Mouse (Mus musculus): ENCODE results near the gene Klf3.

Klf3 gene

DNA sequence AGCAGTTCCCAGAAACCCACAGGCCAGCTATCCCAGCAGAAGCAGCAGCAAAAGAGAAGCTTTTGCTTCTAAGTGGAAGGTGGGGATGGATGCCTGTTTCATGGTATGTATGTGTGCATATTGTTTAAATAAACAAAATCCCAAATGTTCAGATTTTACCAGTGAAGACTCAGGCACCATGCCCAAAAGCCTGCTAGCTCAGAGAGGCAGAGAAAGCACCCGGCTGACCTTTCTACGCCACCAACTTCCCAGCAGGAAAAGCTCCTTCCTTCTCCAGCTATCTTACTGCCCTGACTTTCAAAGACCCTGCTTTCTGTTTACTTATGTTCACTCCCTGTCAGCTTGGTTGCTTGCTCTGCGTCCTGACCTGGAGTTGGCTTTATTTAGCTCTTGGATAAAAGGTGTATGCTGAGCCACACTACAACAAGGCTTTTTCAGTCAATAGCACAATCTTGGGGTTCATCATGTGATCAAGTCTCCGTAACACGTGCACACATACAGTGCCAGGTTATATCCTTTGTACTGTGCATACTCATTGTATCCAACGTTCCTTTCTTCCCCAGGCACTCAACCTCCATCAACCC, 35.9 kb downstream of the Klf3 start:
- DNase-seq = peak; percentile 46

DNA sequence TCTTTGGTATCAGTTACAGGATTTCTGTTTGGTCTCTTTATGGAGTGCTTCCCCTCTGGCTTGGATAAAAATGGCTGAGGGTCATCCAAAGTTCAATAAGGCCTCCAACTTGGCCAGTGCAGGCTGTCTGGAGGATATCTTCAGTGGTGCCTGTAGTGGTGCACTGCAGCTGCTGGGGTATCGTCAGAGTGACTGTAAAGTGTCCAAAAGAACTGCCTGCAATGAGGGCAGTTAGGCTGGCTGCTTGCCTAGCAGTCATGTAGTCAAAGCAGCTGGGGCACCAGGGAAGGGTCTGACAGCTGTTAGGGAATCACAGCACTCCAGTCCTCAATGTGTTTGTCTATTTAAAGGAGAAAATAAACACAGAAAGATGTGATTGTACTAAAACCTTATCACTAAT, 36.9 kb downstream of the Klf3 start:
- peak; percentile 57 for DNase-seq

DNA sequence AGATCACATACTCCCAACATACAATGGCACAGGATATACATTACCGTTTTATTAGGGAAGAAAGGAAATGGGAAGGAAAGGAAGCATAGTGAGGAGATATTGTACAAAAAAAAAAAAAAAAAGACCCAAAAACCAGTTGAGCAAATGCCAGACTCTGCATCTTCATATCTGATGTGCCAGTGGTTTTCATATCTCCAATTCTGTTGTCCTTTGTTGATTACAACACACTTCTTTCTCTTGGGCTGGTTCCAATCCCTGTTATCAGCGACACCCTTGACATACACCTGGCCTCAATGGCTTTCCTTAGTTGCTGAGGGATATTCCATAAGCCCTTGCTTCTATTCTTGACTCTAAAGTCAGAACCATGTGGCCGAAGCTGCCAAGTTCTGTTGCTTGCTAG, 41.4 kb downstream of the Klf3 start:
- no peak for DNase-seq

DNA sequence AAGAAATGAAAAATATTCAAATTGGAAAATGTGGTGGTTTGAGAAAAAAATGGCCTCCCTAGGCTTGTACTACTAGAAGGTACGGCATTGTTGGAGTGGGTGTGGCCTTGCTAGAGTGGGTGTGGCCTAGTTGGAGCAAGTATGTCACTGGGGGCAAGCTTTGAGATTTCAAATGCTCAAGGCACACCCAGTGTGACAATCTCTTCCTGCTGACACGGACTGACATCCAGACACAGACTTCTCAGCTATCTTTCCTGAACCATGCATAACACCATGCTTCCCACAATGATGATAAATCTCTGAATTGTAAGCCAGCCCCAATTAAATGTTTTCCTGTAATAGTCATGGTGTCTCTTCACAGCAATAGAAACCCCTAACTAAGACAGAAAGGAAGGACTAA, 44.1 kb downstream of the Klf3 start:
- DNase-seq = no peak

DNA sequence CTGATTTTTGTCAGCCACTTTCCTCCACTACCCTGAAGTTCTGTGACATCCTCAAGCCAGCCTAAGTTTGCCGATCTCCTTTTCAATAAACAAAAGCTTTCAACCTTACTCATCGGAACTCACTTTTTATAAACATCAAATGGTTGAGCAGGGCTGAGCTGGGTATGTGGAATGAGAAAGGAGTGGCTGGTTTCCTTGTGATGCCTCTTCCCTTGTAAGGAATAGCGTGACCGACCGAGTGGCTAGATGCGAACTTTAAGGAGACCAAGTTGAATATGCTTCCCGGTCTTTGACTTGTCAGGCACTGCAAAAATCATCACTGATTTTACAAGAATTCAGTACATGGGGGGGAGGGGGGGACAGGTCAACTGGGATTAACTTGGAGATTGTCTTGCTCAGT, 46.7 kb downstream of the Klf3 start:
- DNase-seq = no peak

DNA sequence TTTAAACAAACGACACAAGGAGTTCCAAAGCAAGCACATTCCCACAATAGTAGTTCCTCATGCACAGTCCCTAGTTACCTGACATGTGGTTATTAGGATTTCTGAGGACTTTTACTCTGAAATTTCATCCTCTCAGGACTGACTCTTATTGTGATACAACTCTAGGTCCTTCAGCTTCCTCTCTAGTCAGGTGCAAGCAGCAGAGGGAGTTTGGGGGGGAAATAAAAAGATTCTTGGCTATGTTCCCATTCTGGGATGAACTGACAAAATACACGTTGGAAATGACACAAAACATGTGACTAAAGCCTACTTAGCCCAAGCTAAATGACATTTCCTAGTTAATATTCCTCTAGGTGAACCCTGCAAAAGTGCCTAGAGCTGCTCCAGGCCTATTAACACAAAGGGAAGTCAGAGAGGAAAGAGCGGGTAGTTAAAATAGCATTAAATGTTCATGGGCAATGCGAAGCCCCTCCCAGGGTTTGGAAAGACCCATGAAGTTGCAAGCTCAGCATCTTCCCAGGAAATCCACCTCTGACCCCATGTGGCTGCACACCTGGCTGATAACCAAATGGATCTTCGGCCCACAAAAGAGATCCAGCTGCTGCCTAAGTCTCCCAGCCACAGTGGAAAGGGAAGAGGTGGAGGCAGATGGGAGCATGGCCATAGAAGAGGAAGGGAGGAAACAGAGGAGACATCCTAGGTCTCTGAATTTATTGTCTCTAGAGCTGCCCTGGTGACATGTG, 49.6 kb downstream of the Klf3 start:
- peak; percentile 56 for DNase-seq

DNA sequence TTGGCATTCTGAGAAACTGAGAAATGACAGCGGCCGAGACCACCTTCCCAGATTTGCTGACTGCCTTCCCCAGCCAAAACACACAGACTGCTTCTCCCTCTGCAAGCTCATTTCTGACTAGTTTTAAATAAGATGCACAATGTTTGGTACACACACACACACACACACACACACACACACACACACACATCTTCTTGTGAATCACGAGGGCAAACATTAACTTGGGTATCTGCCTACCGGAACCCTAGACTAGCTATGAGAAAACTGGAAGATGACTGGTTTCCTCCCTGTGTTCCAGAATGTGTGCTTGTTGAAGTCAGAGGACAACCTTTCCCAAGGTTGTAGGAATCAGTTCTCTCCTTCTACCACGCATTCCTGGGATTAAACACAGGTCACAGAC, 50.2 kb downstream of the Klf3 start:
- DNase-seq = no peak

DNA sequence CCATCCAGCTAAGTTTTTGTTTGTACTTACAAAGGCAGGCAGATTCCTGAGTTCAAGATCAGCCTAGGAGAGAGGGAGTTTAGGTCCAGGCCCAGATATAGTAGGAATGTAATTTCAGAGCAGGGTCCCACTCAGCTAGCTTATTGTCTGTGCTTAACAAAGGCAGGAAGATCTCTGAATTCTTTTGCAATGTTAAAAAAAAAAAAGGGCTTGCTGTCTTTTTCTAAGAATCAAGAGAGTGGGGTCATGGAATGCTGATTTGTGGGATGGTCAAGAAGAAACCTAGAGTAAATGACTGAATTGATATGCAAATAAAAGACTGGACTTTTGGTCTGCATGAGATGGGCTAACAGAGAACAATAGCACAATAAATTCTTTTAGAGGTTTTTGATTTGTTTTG, 52.0 kb downstream of the Klf3 start:
- DNase-seq = no peak

DNA sequence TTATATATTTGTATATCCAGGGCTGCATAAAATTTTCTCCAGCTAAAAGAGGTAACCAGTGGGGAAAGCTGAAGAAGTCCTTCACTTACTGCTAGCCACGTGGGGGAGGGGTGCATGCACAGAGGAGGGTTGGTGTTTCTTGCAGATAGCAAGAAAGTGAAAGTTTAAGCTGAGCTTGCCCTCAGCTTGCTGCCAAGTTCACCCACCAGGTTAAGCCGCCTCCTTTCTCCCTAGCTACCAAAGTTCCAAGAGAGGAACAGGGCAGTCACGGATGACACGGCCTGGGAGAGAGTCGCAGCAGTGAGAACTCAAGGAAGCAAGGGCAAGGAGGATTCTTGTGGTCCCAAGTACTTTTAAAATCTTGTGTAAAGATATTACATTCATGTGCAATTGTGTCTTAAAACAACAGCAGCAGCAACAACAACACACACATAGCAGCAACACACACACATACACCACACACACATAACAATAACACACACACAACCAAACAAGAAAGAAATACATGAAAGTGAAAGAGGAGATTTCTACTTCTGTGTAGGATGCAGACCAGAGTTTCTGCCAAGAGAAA, 57.8 kb downstream of the Klf3 start:
- DNase-seq = peak; percentile 79

DNA sequence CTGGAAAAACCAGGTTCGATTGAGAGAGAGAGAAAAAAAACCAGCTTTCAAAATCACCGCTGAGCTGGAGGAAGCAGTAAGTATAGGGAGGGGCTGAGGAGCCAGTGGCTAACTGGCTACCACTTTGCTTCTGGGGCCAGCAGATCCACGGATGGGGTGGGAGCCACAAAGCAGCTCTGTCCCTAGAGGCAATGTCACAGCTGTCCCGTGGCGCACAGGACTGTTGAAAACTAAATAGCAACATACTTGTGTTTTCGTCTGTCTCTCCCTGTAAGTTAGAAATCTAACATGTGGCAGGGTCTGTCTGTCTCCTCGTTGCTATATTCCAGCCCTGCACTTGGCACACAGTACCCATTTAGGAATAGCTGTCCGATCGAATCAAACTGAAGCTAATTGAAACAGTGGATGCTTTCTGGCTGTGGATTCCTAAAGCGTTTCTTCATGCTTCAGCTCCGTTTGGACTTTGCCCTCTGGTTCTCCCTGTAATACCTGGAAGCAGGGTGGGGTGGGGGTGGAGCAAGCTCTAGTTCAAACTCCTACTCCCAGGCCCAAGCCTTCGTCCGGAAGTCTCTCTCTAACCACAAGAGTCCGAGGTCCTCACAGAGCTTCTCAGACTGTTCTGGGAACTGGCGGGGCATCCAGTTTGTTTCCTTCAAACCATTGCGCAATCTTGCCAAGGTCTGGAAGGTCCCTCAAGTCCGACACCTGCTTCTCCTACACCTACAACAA, 58.4 kb downstream of the Klf3 start:
- DNase-seq = peak; percentile 87

DNA sequence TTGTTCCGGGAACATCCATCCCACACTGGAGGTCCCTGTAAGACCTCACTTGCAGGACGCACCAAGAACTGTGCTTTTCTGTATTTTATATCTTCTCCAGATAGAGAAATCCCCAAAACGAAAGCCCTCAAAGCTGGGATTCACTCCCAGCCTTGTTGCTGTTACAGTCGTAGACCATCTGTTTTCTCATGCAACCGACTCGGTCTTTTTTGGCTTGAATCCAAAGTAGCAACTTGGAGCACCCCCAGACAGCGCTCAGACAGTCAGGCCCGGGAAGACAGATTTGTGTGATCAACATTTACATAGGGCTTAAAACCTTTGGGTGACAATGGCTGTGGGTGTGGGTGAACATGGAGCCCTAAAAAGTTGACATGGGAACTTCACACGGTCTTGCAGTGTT, 59.1 kb downstream of the Klf3 start:
- DNase-seq = peak; percentile 52

DNA sequence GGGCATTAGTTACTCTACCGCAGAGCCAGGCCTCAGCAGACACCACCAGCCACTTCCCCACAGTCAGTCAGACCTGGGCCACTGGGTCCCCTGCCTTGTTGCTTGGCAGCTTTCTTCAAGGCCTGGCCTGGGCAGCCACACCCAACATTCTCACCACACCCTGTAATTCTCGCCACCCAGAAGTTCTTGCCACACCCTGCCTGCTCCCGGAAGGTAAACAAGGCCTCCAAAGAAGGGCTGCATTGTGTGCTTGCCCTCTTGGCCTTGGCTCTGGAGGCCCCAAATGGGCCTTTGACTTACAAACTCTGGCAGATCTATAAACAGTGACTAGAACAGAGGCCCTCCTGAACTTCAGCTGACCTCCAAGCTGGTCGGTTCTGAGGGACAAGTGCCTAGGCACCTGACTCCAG, 61.5 kb downstream of the Klf3 start:
- DNase-seq = no peak

DNA sequence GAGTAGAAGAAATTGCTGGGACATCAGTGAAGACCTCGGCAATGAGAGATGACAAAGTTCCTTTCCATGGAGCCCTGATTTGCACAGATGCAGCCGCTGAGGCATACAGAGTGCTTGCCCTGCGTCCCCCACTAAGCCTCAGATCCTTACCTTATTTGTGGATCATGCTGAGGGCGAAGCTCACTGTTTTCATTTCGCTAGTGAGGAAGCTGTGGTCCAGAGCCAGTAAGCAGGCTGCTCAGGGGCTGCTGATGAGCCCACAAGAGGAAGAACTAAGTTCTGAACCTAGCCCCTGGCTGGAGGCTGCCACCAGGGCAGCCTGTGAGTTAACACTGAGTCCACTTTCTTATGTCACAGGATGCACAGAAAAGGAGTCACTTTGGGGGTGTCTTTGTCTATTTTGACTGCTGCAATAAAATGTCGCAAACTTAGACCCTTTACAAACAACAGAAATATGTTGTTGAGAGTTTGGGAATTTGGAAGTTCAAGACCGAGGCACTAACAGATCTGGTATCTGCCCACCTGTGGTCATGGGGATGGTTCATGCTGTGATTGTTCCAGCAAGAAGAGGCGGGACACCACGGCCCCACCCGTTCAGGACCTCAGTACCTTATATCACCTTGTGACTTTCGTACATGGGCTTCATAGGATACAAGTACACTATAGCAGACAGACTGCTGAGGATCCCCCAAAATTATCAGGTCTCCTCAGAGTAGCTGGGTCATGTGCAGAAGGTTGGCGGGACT, 62.2 kb downstream of the Klf3 start:
- no peak for DNase-seq

DNA sequence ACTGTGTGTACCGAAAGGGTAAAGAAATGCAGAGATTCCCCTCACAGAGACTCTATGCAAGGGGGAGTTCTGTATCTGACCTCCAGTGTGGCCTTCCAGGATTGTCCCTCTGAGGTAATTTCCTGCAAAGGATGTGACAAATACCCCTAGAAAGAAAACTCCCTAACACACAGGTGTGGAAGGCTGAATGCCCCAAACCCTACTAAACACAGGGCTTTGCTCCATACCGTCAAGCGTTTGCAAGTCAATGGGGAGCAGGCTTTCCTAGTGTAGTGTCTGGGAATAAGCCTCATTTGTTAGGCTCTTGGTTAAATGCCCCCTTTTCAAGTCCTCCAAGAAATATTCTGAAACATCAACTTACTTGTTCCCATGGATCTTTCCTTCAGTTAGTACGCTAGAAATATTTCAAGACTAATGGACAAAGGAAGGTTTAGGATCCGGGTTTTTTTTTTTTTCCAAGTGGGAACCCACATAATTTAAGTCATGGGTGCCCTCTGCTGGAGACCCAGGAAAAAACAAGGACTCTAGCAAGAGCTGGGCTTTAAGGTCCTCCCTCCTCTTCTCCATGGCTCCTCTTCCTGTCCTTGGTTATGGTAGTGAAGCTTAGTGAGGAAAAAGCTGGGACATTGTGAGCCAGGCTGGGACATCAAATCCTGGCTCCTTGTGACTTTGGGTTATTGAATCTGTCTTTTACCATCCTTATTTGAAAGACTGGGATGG, 63.3 kb downstream of the Klf3 start:
- DNase-seq = peak; percentile 95

DNA sequence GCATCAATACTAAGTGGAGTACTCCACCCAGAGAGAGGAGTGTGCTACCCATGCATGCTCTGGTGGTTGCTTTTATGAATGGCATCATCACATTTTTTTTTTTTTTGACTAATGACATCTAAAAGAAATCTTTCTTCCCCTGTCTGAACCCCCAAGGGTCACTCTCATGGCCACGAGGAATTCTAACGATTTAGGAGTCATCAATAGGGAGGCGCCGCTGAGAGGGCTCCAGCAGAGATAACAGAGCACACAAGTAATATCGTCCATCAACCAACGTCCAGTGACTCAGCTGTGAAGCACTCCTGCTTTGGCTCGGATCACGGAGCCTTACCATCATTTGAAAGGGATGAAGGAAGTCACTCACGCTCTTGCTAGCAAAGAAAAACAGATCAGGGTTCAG, 63.9 kb downstream of the Klf3 start:
- no peak for DNase-seq

DNA sequence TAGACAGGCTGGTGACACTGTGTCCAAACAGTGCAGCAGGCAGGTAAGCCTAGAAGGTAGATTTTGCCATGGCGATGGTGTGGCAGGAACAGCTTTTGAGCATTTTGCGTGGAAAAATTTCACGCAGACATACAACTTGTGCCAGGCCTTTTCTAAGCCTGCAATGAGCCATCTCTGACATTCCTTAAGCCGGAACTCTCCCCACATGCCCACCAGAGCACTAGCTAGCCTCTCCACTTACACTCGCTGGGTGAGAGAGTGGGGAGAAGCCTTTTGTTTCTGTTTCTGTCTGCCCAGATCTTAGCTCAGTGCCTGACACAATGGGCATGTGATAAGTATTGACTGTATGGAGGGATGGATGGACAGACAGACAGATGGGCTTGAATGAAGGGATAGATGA, 64.4 kb downstream of the Klf3 start:
- DNase-seq = no peak

DNA sequence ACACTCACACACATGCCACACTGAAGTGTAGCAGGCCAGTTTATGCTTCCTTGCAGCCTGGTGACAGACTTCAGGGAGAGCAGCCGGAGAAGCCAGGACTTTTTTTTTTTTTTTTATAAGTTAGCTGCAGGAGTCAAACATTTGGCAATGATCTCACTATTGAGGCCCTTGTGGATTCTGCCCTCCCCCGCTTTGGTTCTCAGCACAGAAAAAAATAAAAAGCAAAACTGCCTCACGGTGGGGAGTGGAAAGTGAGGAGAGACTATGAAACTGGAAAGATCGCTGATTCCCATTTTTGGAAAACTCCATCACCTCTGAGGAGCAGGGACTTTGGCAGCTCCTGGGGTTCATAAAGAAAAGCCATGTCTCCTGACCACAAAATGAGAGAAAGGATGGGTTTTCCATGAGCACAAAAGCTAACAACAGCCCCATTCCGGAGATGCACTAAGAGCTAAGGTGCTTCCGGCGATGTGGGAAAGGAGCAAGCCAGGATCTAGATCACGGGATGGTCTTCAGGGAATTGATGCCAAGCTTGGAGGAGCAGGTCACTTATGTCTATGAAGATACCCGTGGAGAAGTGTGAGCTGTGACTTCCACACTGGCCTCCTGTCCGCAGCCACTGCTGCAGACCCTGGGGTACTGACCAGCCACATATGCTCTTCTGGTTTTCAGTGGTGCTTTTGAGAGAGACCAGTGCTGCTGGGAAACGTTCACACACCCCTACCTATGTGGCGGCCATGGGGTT, 73.1 kb downstream of the Klf3 start:
- no peak for DNase-seq

DNA sequence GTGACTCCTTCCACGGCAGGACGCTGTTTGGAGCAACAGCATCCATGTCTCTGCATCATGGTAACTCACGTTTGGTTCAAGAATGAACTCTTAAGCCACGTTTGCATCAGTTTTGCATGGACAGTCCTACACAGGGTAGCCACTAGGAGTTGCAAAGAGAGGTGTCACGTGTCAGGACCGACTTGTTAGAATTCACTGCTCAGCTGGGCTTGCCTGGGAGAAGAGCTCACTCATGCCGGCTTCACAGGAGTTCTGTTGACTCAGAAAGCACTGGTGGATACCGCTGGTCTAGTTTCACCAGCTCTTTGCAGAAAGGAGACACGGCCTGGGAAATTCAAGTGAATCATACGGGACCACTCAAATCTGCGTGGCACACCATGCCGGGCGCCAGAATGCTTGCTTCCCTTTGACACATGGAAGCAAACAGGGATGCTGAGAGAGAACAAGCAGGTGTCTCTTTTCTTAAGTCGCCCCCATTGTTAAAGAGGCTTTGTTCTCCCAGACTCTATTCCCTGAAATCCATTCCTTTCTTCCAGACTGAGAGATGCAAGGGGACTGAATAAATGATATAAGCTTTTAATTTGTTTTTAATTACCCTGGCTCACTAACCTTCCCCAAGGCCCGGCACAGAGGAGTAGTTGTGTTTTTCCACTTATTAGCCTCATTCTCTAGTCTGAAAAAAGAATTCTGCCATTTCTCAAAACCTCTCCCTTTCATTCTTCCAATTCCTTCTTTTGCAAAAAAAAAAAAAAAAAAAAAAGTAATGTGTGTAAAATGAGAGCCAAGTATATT, 74.2 kb downstream of the Klf3 start:
- no peak for DNase-seq

DNA sequence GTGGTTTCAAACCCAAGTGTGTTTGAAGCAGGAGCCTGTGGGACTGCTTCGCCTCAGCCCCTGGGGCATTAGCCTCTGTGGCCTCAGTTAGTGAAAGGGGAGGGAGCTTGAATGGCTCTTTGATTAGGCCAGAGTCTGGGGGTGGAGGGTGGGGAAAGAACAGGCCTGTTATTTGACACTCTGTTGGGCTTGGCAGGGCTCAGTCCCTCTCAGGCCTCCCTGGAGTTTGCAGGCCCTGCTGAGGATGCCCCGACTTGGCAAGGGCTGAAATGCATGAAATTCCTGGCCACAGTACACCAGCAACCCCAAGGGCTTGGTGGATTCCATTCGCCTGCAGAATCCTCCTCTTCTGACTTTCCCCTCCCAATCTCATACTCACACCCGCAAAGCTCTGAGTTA, 74.8 kb downstream of the Klf3 start:
- DNase-seq = peak; percentile 79

DNA sequence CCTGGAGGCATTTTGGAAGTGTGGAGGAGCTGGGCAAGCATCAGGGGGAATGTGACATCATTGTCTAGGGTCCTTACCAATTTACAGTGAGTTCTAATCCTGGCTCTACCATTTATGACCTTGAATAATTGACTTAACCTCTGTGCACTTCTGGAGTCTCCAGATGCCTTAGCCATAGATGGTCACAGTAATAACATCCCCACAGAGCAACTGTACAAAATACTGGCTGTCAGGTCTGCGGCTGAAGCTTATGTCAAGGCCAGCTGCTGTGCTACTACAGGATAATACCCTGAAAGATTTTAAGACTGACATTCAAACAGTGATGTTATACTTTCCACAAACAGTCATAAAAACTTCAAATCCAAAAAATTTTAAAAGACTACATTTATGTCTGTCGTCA, 75.3 kb downstream of the Klf3 start:
- no peak for DNase-seq

DNA sequence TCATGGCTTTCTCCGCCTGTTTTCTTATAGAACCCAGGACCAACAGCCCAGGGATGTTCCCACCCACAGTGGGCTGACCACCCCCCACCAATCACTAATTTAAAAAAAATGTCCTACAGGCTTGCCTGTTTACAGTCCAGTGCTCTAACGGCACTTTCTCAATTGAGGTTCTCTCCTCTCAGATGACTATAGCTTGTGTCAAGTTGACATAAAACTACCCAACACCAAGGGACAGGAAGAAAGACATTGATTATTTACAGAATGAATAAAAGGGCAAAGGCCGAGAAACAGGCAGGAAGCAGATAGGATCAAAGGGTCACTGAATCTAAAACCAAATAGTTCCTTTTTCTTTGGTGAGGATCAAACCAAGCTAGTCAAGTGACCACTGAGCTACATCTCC, 76.1 kb downstream of the Klf3 start:
- no peak for DNase-seq

Data from kidney, postnatal 10 days (tissue).